Mouse (Mus musculus): ENCODE data around the gene Cdk5r2.

DNA sequence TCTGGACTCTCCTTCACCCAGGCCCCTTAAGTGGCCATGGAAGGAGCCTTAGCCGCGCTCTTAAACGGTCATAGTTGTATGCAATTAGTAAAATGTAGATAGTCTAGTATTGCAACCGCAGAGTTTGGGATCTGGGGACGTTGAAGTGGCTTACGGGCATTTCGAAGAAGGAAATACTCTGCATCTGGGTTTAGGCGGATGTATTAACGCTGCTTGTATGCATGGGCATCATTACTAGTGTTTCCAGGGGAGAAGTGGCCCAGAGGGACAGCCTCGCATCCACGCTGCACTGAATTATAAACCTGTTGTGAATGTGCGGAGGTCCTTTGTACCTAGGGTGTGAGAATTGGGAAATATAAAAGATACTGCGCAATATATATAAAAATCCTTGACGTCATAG is 37.5 kb upstream of the Cdk5r2 start:
- TF ChIP-seq GATA1 (IDR thresholded peaks at IDR 0.05; ENCODE audit: borderline replicate concordance, low read length) (no peak), FLI1 (IDR thresholded peaks at IDR 0.05; ENCODE audit: low read length) (no peak)
